Mouse (Mus musculus): ENCODE measurements around the gene Gm6020. TPM values are rescaled to one million over a fixed set of nuclear protein-coding genes. Genes with fewer than 3 reads are reported as not detected.
"Not testable (repeated sequence)": the region's sequence is repeated elsewhere in the genome, so short reads cannot be mapped to it uniquely, and the experiment has no call there.

The Gm6020 gene
- polyA plus RNA-seq (2015; fragmentation: Nextera tagmentation; extraction: Ambion mirVana): not detected in 2 replicates

GRCm38 (mm10) chr19:61183590-61183989 is at the start of gene Gm6020:
Gene Gm6020 (plus strand): TSS chr19:61183890.
- not testable (repeated sequence) for H3K4me3 ChIP-seq; H3K4me1 ChIP-seq; H3K36me3 ChIP-seq; H3K27ac ChIP-seq; H3K27me3 ChIP-seq; H3K9me3 ChIP-seq; H3K4me2 ChIP-seq; H3K9ac ChIP-seq; ATAC-seq (ENCODE audit: borderline replicate concordance, extremely low read depth, low FRiP score, low TSS enrichment)
- 83% methylated on average over 2 of the region's 2 CpGs for WGBS

- Histone ChIP-seq H3K27me3 (no peaks in the 10 kb centered on the region), H3K4me1 (peaks cover 8% of the 10 kb centered on the region), H3K4me2 (no peak overlapping the region), H3K9me3 (no peaks in the 10 kb centered on the region), H3K27ac (no peak overlapping the region), H3K36me3 (no peaks in the 10 kb centered on the region), H3K9ac (no peak overlapping the region), H3K4me3 (no peak overlapping the region)
- ATAC-seq (ENCODE audit: borderline replicate concordance, extremely low read depth, low FRiP score, low TSS enrichment): no peak
Observed at GRCm38 (mm10) chr19:61138655-61139054, 45.0 kb upstream of the Gm6020 start.

- peaks cover 8% of the 10 kb centered on the region for H3K4me1 ChIP-seq
- peak within 1 kb of the TSS; percentile 70 for H3K4me2 ChIP-seq
- peak; percentile 98 for ATAC-seq (ENCODE audit: borderline replicate concordance, extremely low read depth, low FRiP score, low TSS enrichment)
- no peaks in the 10 kb centered on the region for H3K36me3 ChIP-seq
- WGBS: under 1% methylated on average over 18 of the region's 18 CpGs
- peak within 1 kb of the TSS; percentile 91 for H3K4me3 ChIP-seq
- H3K27me3 ChIP-seq: no peaks in the 10 kb centered on the region
- no peaks in the 10 kb centered on the region for H3K9me3 ChIP-seq
- H3K27ac ChIP-seq: peak within 1 kb of the TSS; percentile 63; the same call in 1 of the 2 replicates
- peak within 1 kb of the TSS; percentile 90 for H3K9ac ChIP-seq
Observed at GRCm38 (mm10) chr19:61140342-61141206, 43.1 kb upstream of the Gm6020 start, which contains the start of gene Zfp950. Gene Zfp950 (minus strand): TSS chr19:61140840.

- ATAC-seq (ENCODE audit: borderline replicate concordance, extremely low read depth, low FRiP score, low TSS enrichment): no peak
- 0 out of 2 replicates have a peak overlapping the region, but pooled peaks have one; percentile 90 for H3K9ac ChIP-seq
- peaks cover 8% of the 10 kb centered on the region for H3K4me1 ChIP-seq
- 18% methylated on average over 4 of the region's 4 CpGs for WGBS
- H3K9me3 ChIP-seq: no peaks in the 10 kb centered on the region
- H3K4me3 ChIP-seq: peak overlapping the region; percentile 91
- peak overlapping the region; percentile 70 for H3K4me2 ChIP-seq
- H3K27ac ChIP-seq: no peak overlapping the region
- no peaks in the 10 kb centered on the region for H3K36me3 ChIP-seq
- H3K27me3 ChIP-seq: no peaks in the 10 kb centered on the region
Observed at GRCm38 (mm10) chr19:61141299-61141698, 42.4 kb upstream of the Gm6020 start.

GRCm38 (mm10) chr19:61151372-61151700 is 32.4 kb upstream of the Gm6020 start:
- H3K9ac ChIP-seq: peak overlapping the region; percentile 15
- peak; percentile 80 for ATAC-seq (ENCODE audit: borderline replicate concordance, extremely low read depth, low FRiP score, low TSS enrichment)
- 7% methylated on average over 8 of the region's 8 CpGs for WGBS
- H3K27ac ChIP-seq: no peak overlapping the region
- H3K27me3 ChIP-seq: peaks cover 4% of the 10 kb centered on the region; the same call in 1 of the 2 replicates
- no peaks in the 10 kb centered on the region for H3K4me1 ChIP-seq
- no peaks in the 10 kb centered on the region for H3K9me3 ChIP-seq
- peak overlapping the region; percentile 45 for H3K4me3 ChIP-seq
- peak overlapping the region; percentile 63 for H3K4me2 ChIP-seq
- no peaks in the 10 kb centered on the region for H3K36me3 ChIP-seq

GRCm38 (mm10) chr19:61151701-61152420 is 31.8 kb upstream of the Gm6020 start:
- H3K4me2 ChIP-seq: peak overlapping the region; percentile 63
- no peaks in the 10 kb centered on the region for H3K9me3 ChIP-seq
- ATAC-seq (ENCODE audit: borderline replicate concordance, extremely low read depth, low FRiP score, low TSS enrichment): peak; percentile 74
- H3K4me1 ChIP-seq: no peaks in the 10 kb centered on the region
- WGBS: 4% methylated on average over 27 of the region's 27 CpGs
- H3K27ac ChIP-seq: no peak overlapping the region
- no peaks in the 10 kb centered on the region for H3K36me3 ChIP-seq
- peak overlapping the region; percentile 45 for H3K4me3 ChIP-seq
- peak overlapping the region; percentile 15 for H3K9ac ChIP-seq
- peaks cover 4% of the 10 kb centered on the region; the same call in 1 of the 2 replicates for H3K27me3 ChIP-seq

- no peak within 1 kb of the TSS for H3K27ac ChIP-seq
- H3K4me3 ChIP-seq: peak within 1 kb of the TSS; percentile 29
- H3K9ac ChIP-seq: no peak within 1 kb of the TSS
- H3K4me2 ChIP-seq: peak within 1 kb of the TSS; percentile 51
- no peaks in the 10 kb centered on the region for H3K9me3 ChIP-seq
- ATAC-seq (ENCODE audit: borderline replicate concordance, extremely low read depth, low FRiP score, low TSS enrichment): no peak
- no peaks in the 10 kb centered on the region for H3K36me3 ChIP-seq
- H3K27me3 ChIP-seq: no peaks in the 10 kb centered on the region
- WGBS: 23% methylated on average over 39 of the region's 39 CpGs
- H3K4me1 ChIP-seq: no peaks in the 10 kb centered on the region
Observed at GRCm38 (mm10) chr19:61175756-61176324, 7.8 kb upstream of the Gm6020 start, which contains the start of gene Gm7102. Gene Gm7102 (minus strand): TSS chr19:61176309.

GRCm38 (mm10) chr19:61199316-61199715 is 15.6 kb downstream of the Gm6020 start:
- H3K27ac ChIP-seq: no peak overlapping the region
- WGBS: 16% methylated on average over 13 of the region's 13 CpGs
- no peaks in the 10 kb centered on the region for H3K27me3 ChIP-seq
- H3K9ac ChIP-seq: no peak overlapping the region
- no peaks in the 10 kb centered on the region for H3K9me3 ChIP-seq
- H3K4me2 ChIP-seq: no peak overlapping the region
- no peaks in the 10 kb centered on the region for H3K4me1 ChIP-seq
- no peak for ATAC-seq (ENCODE audit: borderline replicate concordance, extremely low read depth, low FRiP score, low TSS enrichment)
- H3K36me3 ChIP-seq: no peaks in the 10 kb centered on the region
- no peak overlapping the region for H3K4me3 ChIP-seq

- Histone ChIP-seq H3K9ac (no peak overlapping the region), H3K4me3 (no peak overlapping the region), H3K36me3 (no peaks in the 10 kb centered on the region), H3K27ac (no peak overlapping the region), H3K27me3 (no peaks in the 10 kb centered on the region), H3K4me1 (no peaks in the 10 kb centered on the region), H3K9me3 (no peaks in the 10 kb centered on the region), H3K4me2 (no peak overlapping the region)
- 15% methylated on average over 10 of the region's 10 CpGs for WGBS
- no peak for ATAC-seq (ENCODE audit: borderline replicate concordance, extremely low read depth, low FRiP score, low TSS enrichment)
Observed at GRCm38 (mm10) chr19:61199836-61200235, 16.1 kb downstream of the Gm6020 start.

- H3K4me1 ChIP-seq; H3K9ac ChIP-seq; H3K4me3 ChIP-seq; ATAC-seq (ENCODE audit: borderline replicate concordance, extremely low read depth, low FRiP score, low TSS enrichment); H3K27ac ChIP-seq; H3K27me3 ChIP-seq; H3K36me3 ChIP-seq; H3K9me3 ChIP-seq; H3K4me2 ChIP-seq: not testable (repeated sequence)
- 73% methylated on average over 6 of the region's 6 CpGs for WGBS
Observed at GRCm38 (mm10) chr19:61207506-61207905, 23.8 kb downstream of the Gm6020 start.

- H3K4me2 ChIP-seq: no peak overlapping the region
- H3K4me1 ChIP-seq: peaks cover 9% of the 10 kb centered on the region
- no peak overlapping the region for H3K27ac ChIP-seq
- no peak overlapping the region for H3K4me3 ChIP-seq
- WGBS: 89% methylated on average over 6 of the region's 6 CpGs
- no peaks in the 10 kb centered on the region for H3K9me3 ChIP-seq
- no peaks in the 10 kb centered on the region; the same call in 1 of the 2 replicates for H3K27me3 ChIP-seq
- no peak for ATAC-seq (ENCODE audit: borderline replicate concordance, extremely low read depth, low FRiP score, low TSS enrichment)
- H3K36me3 ChIP-seq: no peaks in the 10 kb centered on the region
- H3K9ac ChIP-seq: no peak overlapping the region
Observed at GRCm38 (mm10) chr19:61223706-61224328, 40.1 kb downstream of the Gm6020 start.

Measured in lung, embryonic 15.5 days (tissue).